Mouse (Mus musculus): ENCODE measurements around the gene Usp27x.

- TF ChIP-seq POLR2A (IDR thresholded peaks at IDR 0.05; ENCODE audit: insufficient read depth, low read depth, low read length) (no peak), CTCF (IDR thresholded peaks at IDR 0.05) (no peak), EP300 (IDR thresholded peaks at IDR 0.05; ENCODE audit: insufficient read depth, low read depth, low read length) (no peak)
Observed at GRCm38 (mm10) chrX:7415308-7415707, 39.7 kb upstream of the Usp27x start.

Measured in heart, adult 2 months (tissue).